Mouse (Mus musculus): ENCODE results near the gene Iqcj. TPM values are rescaled to one million over a fixed set of nuclear protein-coding genes. Genes with fewer than 3 reads are reported as not detected.

Gene Iqcj
- polyA plus RNA-seq, 1 experiment: not detected

GRCm38 (mm10) chr3:67902517-67902916, 10.5 kb downstream of the Iqcj start:
- Histone ChIP-seq H3K4me1 (ENCODE audit: control insufficient read depth, insufficient read depth, low read length) (no peaks in the 10 kb centered on the region), H3K27ac (ENCODE audit: insufficient read depth, low read depth, low read length) (no peak overlapping the region), H3K4me3 (ENCODE audit: insufficient read depth, low read length) (no peak overlapping the region)
- no peak for TF ChIP-seq CTCF (IDR thresholded peaks at IDR 0.05; ENCODE audit: low read depth, low read length)
- TF ChIP-seq POLR2A (IDR thresholded peaks at IDR 0.05; ENCODE audit: borderline replicate concordance, low read depth, low read length): no peak

- Histone ChIP-seq H3K4me3 (ENCODE audit: insufficient read depth, low read length) (no peak overlapping the region), H3K4me1 (ENCODE audit: control insufficient read depth, insufficient read depth, low read length) (no peaks in the 10 kb centered on the region), H3K27ac (ENCODE audit: insufficient read depth, low read depth, low read length) (no peak overlapping the region)
- TF ChIP-seq POLR2A (IDR thresholded peaks at IDR 0.05; ENCODE audit: borderline replicate concordance, low read depth, low read length) (no peak), CTCF (IDR thresholded peaks at IDR 0.05; ENCODE audit: low read depth, low read length) (no peak)
Observed at GRCm38 (mm10) chr3:67908586-67908985, 16.6 kb downstream of the Iqcj start.

- Histone ChIP-seq H3K4me1 (ENCODE audit: control insufficient read depth, insufficient read depth, low read length) (no peaks in the 10 kb centered on the region), H3K27ac (ENCODE audit: insufficient read depth, low read depth, low read length) (no peak overlapping the region), H3K4me3 (ENCODE audit: insufficient read depth, low read length) (no peak overlapping the region)
- no peak for TF ChIP-seq CTCF (IDR thresholded peaks at IDR 0.05; ENCODE audit: low read depth, low read length)
- no peak for TF ChIP-seq POLR2A (IDR thresholded peaks at IDR 0.05; ENCODE audit: borderline replicate concordance, low read depth, low read length)
Observed at GRCm38 (mm10) chr3:67918098-67918497, 26.1 kb downstream of the Iqcj start.

GRCm38 (mm10) chr3:67918634-67919259, 26.7 kb downstream of the Iqcj start:
- TF ChIP-seq CTCF (IDR thresholded peaks at IDR 0.05; ENCODE audit: low read depth, low read length) (no peak), POLR2A (IDR thresholded peaks at IDR 0.05; ENCODE audit: borderline replicate concordance, low read depth, low read length) (no peak)
- Histone ChIP-seq H3K4me1 (ENCODE audit: control insufficient read depth, insufficient read depth, low read length) (no peaks in the 10 kb centered on the region), H3K4me3 (ENCODE audit: insufficient read depth, low read length) (no peak overlapping the region), H3K27ac (ENCODE audit: insufficient read depth, low read depth, low read length) (no peak overlapping the region)

- Histone ChIP-seq H3K4me1 (ENCODE audit: control insufficient read depth, insufficient read depth, low read length) (no peaks in the 10 kb centered on the region), H3K27ac (ENCODE audit: insufficient read depth, low read depth, low read length) (no peak overlapping the region), H3K4me3 (ENCODE audit: insufficient read depth, low read length) (no peak overlapping the region)
- no peak for TF ChIP-seq POLR2A (IDR thresholded peaks at IDR 0.05; ENCODE audit: borderline replicate concordance, low read depth, low read length)
Observed at GRCm38 (mm10) chr3:67923095-67923494, 31.1 kb downstream of the Iqcj start.

GRCm38 (mm10) chr3:67925453-67925852, 33.4 kb downstream of the Iqcj start:
- no peak overlapping the region for H3K27ac ChIP-seq (ENCODE audit: insufficient read depth, low read depth, low read length)
- H3K4me3 ChIP-seq (ENCODE audit: insufficient read depth, low read length): no peak overlapping the region
- no peak for TF ChIP-seq CTCF (IDR thresholded peaks at IDR 0.05; ENCODE audit: low read depth, low read length)
- no peak for TF ChIP-seq POLR2A (IDR thresholded peaks at IDR 0.05; ENCODE audit: borderline replicate concordance, low read depth, low read length)
- no peaks in the 10 kb centered on the region for H3K4me1 ChIP-seq (ENCODE audit: control insufficient read depth, insufficient read depth, low read length)

- TF ChIP-seq CTCF (IDR thresholded peaks at IDR 0.05; ENCODE audit: low read depth, low read length) (no peak), POLR2A (IDR thresholded peaks at IDR 0.05; ENCODE audit: borderline replicate concordance, low read depth, low read length) (no peak)
- H3K4me3 ChIP-seq (ENCODE audit: insufficient read depth, low read length): no peak overlapping the region
- H3K4me1 ChIP-seq (ENCODE audit: control insufficient read depth, insufficient read depth, low read length): no peaks in the 10 kb centered on the region
- no peak overlapping the region for H3K27ac ChIP-seq (ENCODE audit: insufficient read depth, low read depth, low read length)
Observed at GRCm38 (mm10) chr3:67930424-67931133, 38.6 kb downstream of the Iqcj start.

- TF ChIP-seq POLR2A (IDR thresholded peaks at IDR 0.05; ENCODE audit: borderline replicate concordance, low read depth, low read length): no peak
- no peak for TF ChIP-seq CTCF (IDR thresholded peaks at IDR 0.05; ENCODE audit: low read depth, low read length)
- no peaks in the 10 kb centered on the region for H3K4me1 ChIP-seq (ENCODE audit: control insufficient read depth, insufficient read depth, low read length)
- H3K27ac ChIP-seq (ENCODE audit: insufficient read depth, low read depth, low read length): no peak overlapping the region
- H3K4me3 ChIP-seq (ENCODE audit: insufficient read depth, low read length): no peak overlapping the region
Observed at GRCm38 (mm10) chr3:67931181-67931580, 39.2 kb downstream of the Iqcj start.

GRCm38 (mm10) chr3:67931914-67932313, 39.9 kb downstream of the Iqcj start:
- TF ChIP-seq CTCF (IDR thresholded peaks at IDR 0.05; ENCODE audit: low read depth, low read length) (no peak), POLR2A (IDR thresholded peaks at IDR 0.05; ENCODE audit: borderline replicate concordance, low read depth, low read length) (no peak)
- no peak overlapping the region for H3K4me3 ChIP-seq (ENCODE audit: insufficient read depth, low read length)
- H3K4me1 ChIP-seq (ENCODE audit: control insufficient read depth, insufficient read depth, low read length): no peaks in the 10 kb centered on the region
- H3K27ac ChIP-seq (ENCODE audit: insufficient read depth, low read depth, low read length): no peak overlapping the region

- Histone ChIP-seq H3K4me3 (ENCODE audit: insufficient read depth, low read length) (no peak overlapping the region), H3K4me1 (ENCODE audit: control insufficient read depth, insufficient read depth, low read length) (no peaks in the 10 kb centered on the region), H3K27ac (ENCODE audit: insufficient read depth, low read depth, low read length) (no peak overlapping the region)
- no peak for TF ChIP-seq CTCF (IDR thresholded peaks at IDR 0.05; ENCODE audit: low read depth, low read length)
- no peak for TF ChIP-seq POLR2A (IDR thresholded peaks at IDR 0.05; ENCODE audit: borderline replicate concordance, low read depth, low read length)
Observed at GRCm38 (mm10) chr3:67935829-67936228, 43.8 kb downstream of the Iqcj start.
